Mouse (Mus musculus) spleen, adult 2 months (tissue): Measurements from ENCODE around the gene Olfr1029.

Experiments used
- CTCF ChIP-seq: fragments of 200-500 bp; IDR thresholded peaks from 2 replicates; pipeline ENCODE4 v1.5.1; 2011; ENCODE audit warnings: mild to moderate bottlenecking, inconsistent platforms; ENCODE audit not compliant: insufficient read depth, insufficient read length, insufficient replicate concordance; ENCODE audit errors: extremely low read depth
- POLR2A ChIP-seq: fragments of 200-500 bp; IDR thresholded peaks from 2 replicates; pipeline ENCODE4 v1.6.1; 2011; ENCODE audit warnings: low read depth, low read length, inconsistent platforms

- no peak for TF ChIP-seq POLR2A
- no peak for TF ChIP-seq CTCF
These were observed 23.6 kb upstream of the Olfr1029 start, which contains the start of gene Olfr1028 for GRCm38 (mm10) chr2:85950137-85950536.
